In the genomic region with DNA sequence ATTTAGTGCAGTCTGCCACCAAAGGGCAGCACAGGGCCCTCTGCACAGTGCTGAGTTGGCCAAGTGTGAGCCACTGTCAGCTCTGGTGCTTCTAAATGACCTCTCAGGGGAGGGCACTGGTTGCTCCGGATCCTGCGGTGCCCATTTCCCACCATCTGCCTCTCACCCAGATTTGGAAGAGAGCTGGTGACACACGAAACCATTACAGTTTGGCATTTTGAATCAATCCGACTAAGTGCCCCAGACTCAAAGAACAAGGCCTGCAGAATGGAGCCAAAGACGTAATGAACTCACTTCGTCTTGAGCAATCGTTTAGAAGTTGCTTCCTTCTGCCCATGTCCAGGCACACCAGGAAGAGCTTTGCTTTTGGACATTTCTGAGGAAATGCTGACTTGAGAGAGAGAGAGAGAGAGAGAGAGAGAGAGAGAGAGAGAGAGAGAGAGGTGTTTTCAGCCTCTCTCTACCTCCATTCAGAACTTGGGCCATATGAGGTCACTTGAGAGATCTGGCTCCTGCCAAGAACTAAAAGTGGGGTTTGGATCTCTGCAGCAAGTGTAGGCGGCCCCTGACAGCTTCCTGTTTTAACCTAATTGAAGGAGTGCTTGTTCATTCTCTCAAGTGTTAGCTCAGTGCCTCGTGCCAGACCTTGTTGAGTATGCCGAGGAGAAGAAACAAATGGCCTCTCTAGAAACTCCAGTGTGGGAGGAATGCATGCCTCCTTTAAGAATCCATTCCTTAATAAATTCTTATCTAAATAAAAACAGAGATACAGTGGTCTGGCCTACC, we compare ENCODE assay signal across 9 mouse cellular contexts. TPM values are rescaled to one million over a fixed set of nuclear protein-coding genes. Genes with fewer than 3 reads are reported as not detected.
DNase-seq lines count a peak whose midpoint lies in the region.
"Had no signal": no experiment of that assay in that cellular context is flagged by ENCODE, and none has a peak within 500 bp of the region (broad histone marks: within the 10 kb centered on the region; RNA-seq: fewer than 3 reads in every experiment).

No protein-coding gene starts in this region.

- DNase-seq in gastrocnemius, adult 18-20 months (ENCODE audit: low spot score), result peak; percentile 4
- DNase-seq in gastrocnemius, postnatal 25 days, result no peak
- peak; percentile 40 for DNase-seq in thymus, postnatal 0 days (ENCODE audit: low spot score)
- no peak for DNase-seq in thymus, postnatal 36 days
- DNase-seq in left cerebral cortex, postnatal 14 days (ENCODE audit: low spot score in 2 of 2), result peak; percentile 40 to 44
- DNase-seq in telencephalon, adult 2 months (ENCODE audit: low read depth, low spot score), result peak; percentile 39
- DNase-seq in cerebellum, adult 9-11 months, result no peak
- no peak for DNase-seq in embryo, embryonic 11 days

- intact Hi-C loops in left cerebral cortex, postnatal 14 days (cut with DNase I), result no loop called here

RNA-seq across cellular contexts. Expression of a gene that starts 28.5 kb away (rescaled TPM):
- 1 to 10 TPM; 2.8 to 3.2 TPM for total RNA-seq in gastrocnemius, adult 18-20 months (2021)
- 1 to 10 TPM; 3.8 to 4.8 TPM for total RNA-seq in gastrocnemius, postnatal 25 days (2021)
- 15.9 and 17.3 TPM in 2 replicates for polyA plus RNA-seq in thymus, postnatal 0 days (2015; fragmentation: Nextera tagmentation; extraction: Ambion mirVana)
- total RNA-seq in left cerebral cortex, postnatal 14 days (2021), result 1 to 10 TPM; 1.4 to 1.7 TPM

RNA-seq across cellular contexts. Expression of a gene that starts 31.4 kb away (rescaled TPM):
- under 1 TPM in 1 of 2 experiments, not detected in 1; 0.07 TPM for total RNA-seq in gastrocnemius, adult 18-20 months (2021)
- total RNA-seq in gastrocnemius, postnatal 25 days (2021), result under 1 TPM; 0.13 to 0.20 TPM
- polyA plus RNA-seq in thymus, postnatal 0 days (2015; fragmentation: Nextera tagmentation; extraction: Ambion mirVana), result 0.58 and 0.68 TPM in 2 replicates
- under 1 TPM; 0.34 to 0.40 TPM for total RNA-seq in left cerebral cortex, postnatal 14 days (2021)
- polyA plus RNA-seq: testis, adult 2 months had no signal

Comparison
In these comparisons a context has a peak if more than half of its experiments do, and no peak if none do; other contexts are left out.
1. DNase-seq: peak in gastrocnemius, adult 18-20 months (single experiment), thymus, postnatal 0 days (single experiment), left cerebral cortex, postnatal 14 days (2 of 2) and telencephalon, adult 2 months (single experiment); none in gastrocnemius, postnatal 25 days (single experiment), thymus, postnatal 36 days (0 of 2), cerebellum, adult 9-11 months (single experiment) and embryo, embryonic 11 days (single experiment).